Mouse (Mus musculus) left cerebral cortex, adult 9 months (tissue): ENCODE measurements at regions not wholly inside any gene's neighbourhood (a gene's known extent, or its start where the extent isn't known, plus 50 kb on each side); places are given as distances from the start of the nearest gene placed in this dataset.
A peak's percentile ranks its signal among the peaks of the same experiment; 100 is the strongest.

Experiments
- DNase-seq, 2 experiments: peaks; one replicate each; pipeline ENCODE4 v3.0.0; 2022; ENCODE audit warnings: low spot score in 2 of 2

GRCm38 (mm10) chr15:93880302-93880701 is 284.6 kb upstream of the Prickle1 start:
- DNase-seq = no peak

GRCm38 (mm10) chr15:93879006-93879405 is 283.3 kb upstream of the Prickle1 start:
- DNase-seq = peak in 1 of 2 experiments; percentile 52

GRCm38 (mm10) chr15:93876335-93876734 is 280.6 kb upstream of the Prickle1 start:
- no peak for DNase-seq

GRCm38 (mm10) chr15:93875685-93876084 is 280.0 kb upstream of the Prickle1 start:
- no peak for DNase-seq

GRCm38 (mm10) chr15:93874206-93874605 is 278.5 kb upstream of the Prickle1 start:
- peak in 1 of 2 experiments; percentile 82 for DNase-seq

DNA sequence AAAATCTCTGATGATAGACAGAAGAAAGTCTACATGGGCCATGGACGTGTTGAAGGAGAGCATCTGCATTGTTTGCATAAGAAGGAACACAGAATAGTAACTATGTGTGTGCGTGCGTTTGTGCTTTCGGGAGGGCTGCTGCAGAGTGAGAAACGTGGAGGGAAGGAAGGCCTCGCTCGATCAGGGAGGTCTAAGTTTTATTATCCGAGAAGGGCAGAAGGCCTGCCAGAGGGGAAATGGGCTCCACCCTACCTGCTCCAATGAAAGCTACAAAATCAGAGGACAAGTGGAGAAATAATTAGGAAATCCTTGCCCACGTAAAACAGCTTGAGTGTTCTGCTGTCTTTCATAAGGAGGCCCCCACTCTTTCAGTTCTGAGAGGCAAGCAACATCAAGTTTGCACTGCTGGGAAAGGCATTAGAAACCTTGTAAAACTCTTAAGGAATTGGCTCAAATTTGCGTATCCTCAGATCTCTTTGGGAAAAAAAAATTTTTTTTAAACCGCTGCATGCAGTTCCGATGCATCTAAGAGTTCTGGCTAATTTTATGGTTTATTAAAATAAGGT is 261.7 kb upstream of the Prickle1 start:
- DNase-seq = no peak

- peak; percentile 40 to 50 for DNase-seq
Observed at GRCm38 (mm10) chr15:93853221-93853620, 257.5 kb upstream of the Prickle1 start.

DNA sequence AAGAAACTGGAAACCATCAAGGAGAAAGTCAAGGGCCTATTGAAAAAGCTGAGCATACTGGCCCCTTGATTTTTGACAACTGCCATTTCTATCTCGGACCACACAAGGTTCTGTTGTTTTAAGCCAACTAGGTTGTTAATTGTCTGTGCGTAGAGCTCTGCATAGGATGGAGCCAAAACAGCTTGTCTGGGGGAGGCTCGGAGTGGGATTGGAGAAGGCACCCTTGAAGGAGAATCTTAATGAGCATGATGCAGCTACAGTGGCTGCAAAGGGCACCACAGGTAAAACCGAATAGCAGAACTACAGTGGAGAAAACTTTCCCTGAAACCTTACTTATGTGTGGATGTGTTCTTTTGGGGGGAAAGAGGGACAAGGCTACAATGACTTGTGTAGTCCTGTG is 256.4 kb upstream of the Prickle1 start:
- DNase-seq = peak in 1 of 2 experiments; percentile 33

GRCm38 (mm10) chr15:93850388-93850787 is 254.7 kb upstream of the Prickle1 start:
- no peak for DNase-seq

GRCm38 (mm10) chr15:93848830-93849229 is 253.1 kb upstream of the Prickle1 start:
- no peak for DNase-seq

- DNase-seq = no peak
Observed at GRCm38 (mm10) chr15:93846797-93847196, 251.1 kb upstream of the Prickle1 start.

- DNase-seq = peak; percentile 52 to 77
Observed at GRCm38 (mm10) chr15:93845801-93846200, 250.1 kb upstream of the Prickle1 start.

- DNase-seq = no peak
Observed at GRCm38 (mm10) chr15:93832956-93833355, 237.3 kb upstream of the Prickle1 start.

- DNase-seq = peak; percentile 31 to 67
Observed at GRCm38 (mm10) chr15:93832431-93832936, 236.8 kb upstream of the Prickle1 start.

DNA sequence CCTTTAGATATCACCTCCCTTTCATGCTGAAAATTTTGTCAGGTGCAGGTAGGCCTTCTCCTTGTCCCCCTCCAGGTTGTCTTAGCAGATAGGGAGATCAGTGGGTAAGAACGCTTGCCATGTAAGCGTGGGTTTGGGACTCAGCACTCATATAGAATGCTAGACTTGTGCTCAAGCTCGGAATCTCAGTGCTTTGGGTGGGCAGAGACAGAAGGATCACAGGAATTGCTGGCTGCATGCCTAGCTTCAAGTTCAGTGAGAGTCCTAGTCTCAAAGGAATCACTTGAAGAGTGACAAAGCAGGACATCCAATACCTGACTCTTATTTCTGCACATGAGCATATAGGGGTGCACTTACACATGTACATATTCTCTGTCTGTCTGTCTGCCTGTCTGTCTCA is 235.5 kb upstream of the Prickle1 start:
- DNase-seq = peak in 1 of 2 experiments; percentile 74

DNA sequence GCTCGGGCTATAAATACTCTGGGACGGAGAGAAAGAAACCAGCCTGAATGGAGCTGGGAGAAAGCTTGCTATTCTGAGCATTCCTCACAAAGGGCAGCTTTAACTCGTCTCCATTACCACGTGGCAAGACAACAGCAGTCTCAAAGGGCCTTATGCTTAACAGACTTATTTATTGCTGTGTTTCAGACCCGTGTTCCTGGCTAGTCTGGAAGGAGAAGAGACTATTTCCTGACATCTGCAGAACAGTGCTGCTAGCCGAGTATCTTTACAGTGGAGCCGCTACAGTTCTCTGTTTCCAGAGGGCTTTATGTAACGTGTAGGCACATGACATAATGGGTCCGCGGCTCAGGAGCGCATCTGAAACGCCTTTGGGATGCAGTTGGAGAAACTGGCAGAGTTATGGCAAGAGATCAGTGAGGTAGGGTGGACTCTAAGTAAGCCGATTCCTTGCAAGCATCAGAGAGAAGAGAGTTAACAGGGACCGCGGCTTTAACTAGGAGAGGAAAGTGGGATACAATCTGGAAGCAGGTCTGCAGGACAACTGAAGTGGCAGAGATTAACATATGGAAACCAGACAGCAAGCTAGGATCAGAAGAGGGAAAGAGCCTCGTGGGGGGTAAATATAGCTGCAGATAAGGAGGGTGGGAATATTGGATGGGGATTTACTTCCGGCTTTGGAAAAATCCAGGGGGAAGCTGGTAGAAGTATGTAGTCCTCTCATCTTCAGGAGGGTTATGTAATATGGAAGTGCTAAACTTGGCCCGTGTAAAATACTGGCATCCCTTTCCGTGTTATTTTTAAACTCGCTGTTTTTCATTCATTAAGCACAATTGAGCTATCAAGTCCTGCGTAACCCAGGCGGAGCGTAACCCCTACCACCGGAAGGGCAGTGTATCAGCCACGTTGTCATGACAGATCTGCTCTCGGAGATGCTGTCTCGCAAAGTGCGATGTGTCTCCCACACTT is 229.3 kb upstream of the Prickle1 start:
- DNase-seq = peak; percentile 47 to 76

GRCm38 (mm10) chr15:93821236-93821635 is 225.5 kb upstream of the Prickle1 start:
- no peak for DNase-seq

DNA sequence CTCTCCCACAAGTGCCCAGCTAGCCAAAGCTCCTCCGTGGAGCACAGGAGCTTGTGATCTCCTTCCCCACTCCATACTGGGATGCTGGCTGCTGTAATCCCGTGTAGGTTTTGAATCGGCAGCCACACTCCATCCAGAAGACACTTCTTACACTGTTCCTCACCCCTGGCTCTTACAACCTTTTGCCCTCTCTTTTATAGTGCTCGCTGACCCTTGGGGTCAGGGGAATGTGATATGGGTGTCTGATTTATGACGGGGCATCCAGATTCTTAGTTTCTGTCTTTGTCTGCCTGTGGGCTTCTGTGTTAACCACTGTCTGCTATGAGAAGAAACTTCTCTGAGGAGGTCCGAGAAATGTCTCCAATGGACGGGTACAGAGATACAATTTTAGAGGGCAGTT is 216.3 kb upstream of the Prickle1 start:
- no peak for DNase-seq

- DNase-seq = no peak
Observed at GRCm38 (mm10) chr15:93807993-93808392, 212.3 kb upstream of the Prickle1 start.

GRCm38 (mm10) chr15:93807505-93807904 is 211.8 kb upstream of the Prickle1 start:
- no peak for DNase-seq

- DNase-seq = no peak
Observed at GRCm38 (mm10) chr15:93804703-93805102, 209.0 kb upstream of the Prickle1 start.

- DNase-seq = no peak
Observed at GRCm38 (mm10) chr15:93790531-93790930, 194.8 kb upstream of the Prickle1 start.

- no peak for DNase-seq
Observed at GRCm38 (mm10) chr15:93789762-93790161, 194.1 kb upstream of the Prickle1 start.
